Mouse (Mus musculus) bone marrow macrophage, adult 2 months (primary cell): ENCODE data around the gene Stra6l. TPM values are rescaled to one million over a fixed set of nuclear protein-coding genes. Genes with fewer than 3 reads are reported as not detected.

Experiments used
- H3K27ac ChIP-seq: 2 replicates; pipeline ENCODE4 v1.5.1; 2012; ENCODE audit warnings: low read depth, low read length; ENCODE audit not compliant: insufficient read depth
- H3K4me1 ChIP-seq: 2 replicates; pipeline ENCODE4 v1.6.1; 2012; ENCODE audit warnings: low read length; ENCODE audit not compliant: control insufficient read depth, insufficient read depth
- H3K4me3 ChIP-seq: 2 replicates; pipeline ENCODE4 v1.5.1; 2012; ENCODE audit warnings: mild to moderate bottlenecking, low read length, moderate library complexity; ENCODE audit not compliant: insufficient read depth
- CTCF ChIP-seq: IDR thresholded peaks from 2 replicates; pipeline ENCODE4 v1.5.1; 2012; ENCODE audit warnings: low read depth, mild to moderate bottlenecking, low read length, moderate library complexity
- POLR2A ChIP-seq: IDR thresholded peaks from 2 replicates; pipeline ENCODE4 v1.6.1; 2012; ENCODE audit warnings: mild to moderate bottlenecking, low read depth, low read length, borderline replicate concordance
- polyA plus RNA-seq: library from polyadenylated mRNA; stranded (reverse); fragments of >200 nt; gene quantifications from 2 replicates; pipeline ENCODE4 v1.2.4, GENCODE M21; 2012; ENCODE audit not compliant: missing spikeins, insufficient read depth, insufficient read length

The Stra6l gene
- polyA plus RNA-seq, 1 experiment = 0.82 TPM

DNA sequence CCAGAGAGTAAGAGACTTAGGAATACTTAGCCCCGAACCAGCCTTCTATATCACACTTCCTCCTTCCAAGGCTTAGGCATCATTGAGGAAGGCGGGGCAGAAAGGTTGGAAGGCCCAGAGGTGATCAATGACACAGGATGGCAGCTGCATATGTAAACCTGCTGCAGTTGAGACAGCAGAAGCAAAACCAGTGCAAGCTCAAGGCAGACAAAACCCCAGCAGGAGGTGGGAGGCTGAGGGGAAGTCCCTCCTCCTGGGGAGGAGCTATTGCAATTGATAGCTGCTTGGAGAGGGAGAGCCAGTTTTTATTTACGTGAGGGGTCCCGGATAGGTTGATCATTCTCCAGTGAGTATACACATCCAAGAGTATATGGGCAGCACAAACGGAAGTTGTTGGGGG, 15.0 kb upstream of the Stra6l start:
- TF ChIP-seq CTCF = no peak
- no peak for TF ChIP-seq POLR2A
- H3K4me3 ChIP-seq = no peak overlapping the region

DNA sequence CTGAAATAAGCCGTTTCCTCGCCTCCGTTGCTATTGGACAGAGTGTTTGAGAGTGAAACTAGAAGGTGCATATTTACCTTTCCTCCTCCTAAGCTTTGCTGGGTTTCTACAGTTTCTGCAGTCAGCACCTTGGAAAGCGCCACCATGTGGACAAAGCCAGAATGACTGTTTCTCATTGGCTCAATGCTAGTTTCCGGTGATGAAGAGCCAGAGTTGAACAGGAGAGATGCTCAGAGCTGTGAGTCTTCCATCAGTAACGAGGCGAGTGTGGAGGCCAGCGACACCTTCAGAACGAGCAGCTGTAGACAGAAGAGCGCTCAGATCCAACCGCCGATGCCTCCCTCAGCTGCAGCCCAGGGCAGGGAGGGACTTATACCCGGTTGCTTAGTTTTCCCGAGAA, 4.1 kb upstream of the Stra6l start:
- Histone ChIP-seq H3K4me1 (peaks cover 18% of the 10 kb centered on the region), H3K4me3 (no peak overlapping the region), H3K27ac (no peak overlapping the region)
- TF ChIP-seq POLR2A = no peak
- TF ChIP-seq CTCF = peak; percentile 31; the same call in 1 of the 2 replicates

More for the DNA sequence above, 15.0 kb upstream of the Stra6l start:
- Histone ChIP-seq H3K27ac (no peak overlapping the region), H3K4me1 (no peaks in the 10 kb centered on the region)

DNA sequence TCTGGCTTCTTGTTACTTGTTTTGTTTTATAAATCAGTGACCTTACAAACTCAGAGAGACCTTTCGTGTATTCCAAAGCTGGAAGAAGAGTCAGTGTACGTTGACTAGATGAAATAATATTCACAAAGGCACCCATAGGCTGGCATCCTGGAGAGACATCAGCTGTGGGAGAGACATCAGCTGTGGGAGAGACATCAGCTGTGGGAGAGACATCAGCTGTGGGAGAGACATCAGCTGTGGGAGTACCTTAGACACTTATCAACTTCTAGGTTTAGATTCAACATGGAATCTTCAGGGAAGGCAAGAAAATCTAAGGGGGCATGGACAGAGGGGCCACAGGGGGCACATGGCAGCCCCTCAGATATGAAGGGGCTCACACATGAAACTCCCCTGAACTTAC, 2.2 kb upstream of the Stra6l start:
- Histone ChIP-seq H3K27ac (no peak overlapping the region), H3K4me1 (peaks cover 35% of the 10 kb centered on the region), H3K4me3 (no peak overlapping the region)
- TF ChIP-seq CTCF (no peak), POLR2A (no peak)

DNA sequence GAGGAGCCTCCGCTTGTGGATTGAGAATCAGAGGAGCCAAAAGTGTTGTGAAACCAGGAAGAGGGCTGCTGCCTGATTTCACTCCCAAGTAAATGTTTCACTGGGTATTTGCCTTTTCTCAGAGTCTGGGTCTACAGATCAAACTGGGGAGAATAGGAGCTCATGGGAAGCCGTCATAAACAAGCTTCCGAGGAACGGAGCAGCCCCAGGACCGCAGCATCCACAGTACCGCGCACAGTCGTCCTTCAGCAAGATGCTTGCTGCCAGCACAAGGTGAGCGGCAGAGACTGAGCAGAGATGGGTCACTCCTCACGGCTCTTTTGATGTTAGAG, 327 bp downstream of the Stra6l start:
- Histone ChIP-seq H3K4me3 (no peak overlapping the region), H3K27ac (peak overlapping the region; percentile 78), H3K4me1 (peaks cover 51% of the 10 kb centered on the region)
- TF ChIP-seq POLR2A = no peak
- no peak for TF ChIP-seq CTCF

DNA sequence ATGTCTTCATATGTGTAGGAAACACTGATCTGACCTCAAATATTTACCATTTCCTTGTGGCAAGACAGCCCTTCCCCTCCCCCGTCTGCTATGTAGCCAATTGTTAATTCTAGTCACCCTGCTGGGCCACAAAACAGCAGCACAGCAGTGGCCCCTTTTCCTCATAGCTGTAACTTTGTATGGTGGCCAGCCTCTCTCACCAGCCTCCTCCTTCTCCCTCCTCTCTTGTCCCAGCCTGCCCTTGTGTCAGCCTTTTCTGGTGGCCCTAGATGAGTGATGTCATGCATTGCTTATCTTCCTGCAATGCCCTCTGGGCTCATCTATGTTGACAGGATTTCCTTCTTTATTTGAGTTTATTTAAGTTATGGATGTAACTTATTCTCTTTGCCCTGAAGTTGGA, 955 bp downstream of the Stra6l start:
- Histone ChIP-seq H3K27ac (peak overlapping the region; percentile 78), H3K4me3 (no peak overlapping the region), H3K4me1 (peaks cover 54% of the 10 kb centered on the region)
- no peak for TF ChIP-seq POLR2A
- TF ChIP-seq CTCF = no peak

DNA sequence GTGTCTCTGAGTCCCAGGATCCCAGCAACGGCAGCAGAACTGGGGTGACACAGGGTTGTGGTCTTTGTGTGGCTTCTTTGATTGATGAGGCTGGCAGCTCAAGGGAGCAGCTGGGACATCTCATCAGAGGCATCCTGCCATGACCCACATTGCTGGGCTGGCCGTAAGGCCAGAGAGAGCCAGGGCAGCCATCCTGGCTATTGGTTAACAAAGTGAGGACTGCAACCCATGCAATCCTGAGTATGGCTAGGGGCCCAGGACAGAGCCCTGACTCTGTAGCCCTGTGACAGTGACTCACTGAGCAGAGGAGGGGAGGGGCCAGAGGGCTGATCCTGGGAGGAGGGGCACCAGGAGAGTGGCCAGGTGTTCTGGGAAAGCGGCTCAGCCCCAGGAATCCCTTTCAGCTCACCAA, 3.2 kb downstream of the Stra6l start:
- H3K27ac ChIP-seq = peak overlapping the region; percentile 54

DNA sequence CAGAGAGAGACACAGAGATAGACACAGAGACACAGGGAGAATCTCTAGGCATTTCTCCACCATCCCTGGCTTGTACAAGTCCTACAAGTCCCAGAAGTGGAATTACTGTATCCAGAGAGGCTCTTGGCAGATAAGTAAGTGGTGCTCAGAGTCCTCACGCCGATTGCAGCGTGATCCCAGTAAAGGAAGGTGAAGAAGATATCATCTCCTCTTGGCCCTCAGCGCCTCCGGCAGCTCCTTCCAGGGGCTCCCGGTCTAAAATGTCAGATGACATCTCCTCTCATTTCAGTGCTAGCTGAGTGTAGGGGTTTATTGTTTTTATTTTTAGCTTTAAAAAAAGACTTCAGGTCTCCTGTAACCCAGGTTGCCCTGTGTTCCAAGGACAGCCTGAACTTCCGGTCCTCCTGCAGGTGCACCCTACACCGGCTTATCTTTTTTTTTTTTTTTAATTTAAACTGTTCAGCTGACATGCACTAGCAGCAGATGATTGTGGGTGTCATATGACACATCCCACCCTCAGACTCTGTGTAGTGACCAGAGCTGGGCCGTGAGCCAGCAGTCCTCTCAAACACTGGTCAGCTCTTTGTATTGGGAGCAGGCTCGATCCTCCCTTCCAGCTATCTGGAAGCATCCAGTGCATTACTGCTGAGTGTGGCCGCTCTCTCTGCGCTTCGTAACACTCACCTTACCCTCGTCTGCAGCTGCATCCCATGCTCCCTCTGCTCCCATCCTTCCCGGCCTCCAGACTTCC, 5.2 kb downstream of the Stra6l start:
- Histone ChIP-seq H3K4me1 (peaks cover 43% of the 10 kb centered on the region), H3K4me3 (no peak overlapping the region), H3K27ac (no peak overlapping the region)
- no peak for TF ChIP-seq POLR2A
- no peak for TF ChIP-seq CTCF

More for the DNA sequence above, 3.2 kb downstream of the Stra6l start:
- Histone ChIP-seq H3K4me1 (peaks cover 54% of the 10 kb centered on the region), H3K4me3 (no peak overlapping the region)
- no peak for TF ChIP-seq CTCF

DNA sequence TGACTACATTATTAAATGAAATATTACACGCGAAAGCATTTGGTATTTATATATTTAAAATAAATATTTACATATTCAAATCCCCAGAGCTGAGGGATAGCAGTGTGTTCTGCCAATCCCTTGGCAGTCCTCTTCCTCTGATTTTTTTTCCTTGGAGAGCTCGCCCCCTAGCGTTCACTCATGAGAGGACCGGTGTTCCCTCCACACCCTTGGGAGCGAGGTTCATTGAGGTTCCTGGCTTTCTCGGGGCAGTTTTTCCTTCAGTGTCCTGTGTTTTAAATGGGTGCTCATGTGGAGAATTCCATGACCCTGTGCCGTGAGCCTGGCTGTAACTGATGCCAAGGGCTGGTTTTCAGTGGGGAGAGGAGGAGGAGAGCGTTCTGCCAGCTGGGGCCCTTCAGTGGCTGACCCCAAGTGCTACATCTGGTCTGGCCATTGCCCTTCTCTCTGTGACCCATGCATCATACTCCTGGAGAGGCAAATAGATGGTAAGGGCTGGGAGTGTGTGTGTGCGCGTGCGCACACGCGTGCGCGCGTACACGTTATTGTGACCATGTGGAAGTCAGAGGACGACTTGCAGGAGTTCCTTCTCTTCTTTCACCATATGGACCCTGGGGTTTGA, 7.5 kb downstream of the Stra6l start:
- TF ChIP-seq CTCF (peak; percentile 75), POLR2A (no peak)
- Histone ChIP-seq H3K27ac (no peak overlapping the region), H3K4me1 (peaks cover 23% of the 10 kb centered on the region), H3K4me3 (no peak overlapping the region)

DNA sequence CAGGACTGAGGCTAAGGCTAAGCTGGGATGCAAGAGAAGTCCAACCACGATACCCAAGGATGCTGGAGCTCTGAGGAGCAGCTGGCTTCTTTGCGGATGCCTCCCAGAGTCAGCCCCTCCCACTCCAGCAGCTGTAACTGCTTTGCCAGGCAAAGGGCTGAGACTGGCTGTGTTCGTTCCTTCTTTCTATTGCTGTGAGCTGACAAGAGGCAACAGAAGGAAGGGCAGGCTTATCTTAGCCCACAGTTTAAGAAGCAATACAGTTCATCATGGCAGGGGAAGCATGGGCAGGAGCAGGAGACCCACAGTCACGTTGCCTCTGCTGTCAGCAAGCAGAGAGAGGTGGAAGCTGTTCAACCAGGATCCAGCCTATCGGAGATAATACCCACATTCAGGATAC, 12.7 kb downstream of the Stra6l start:
- no peak overlapping the region for H3K27ac ChIP-seq

DNA sequence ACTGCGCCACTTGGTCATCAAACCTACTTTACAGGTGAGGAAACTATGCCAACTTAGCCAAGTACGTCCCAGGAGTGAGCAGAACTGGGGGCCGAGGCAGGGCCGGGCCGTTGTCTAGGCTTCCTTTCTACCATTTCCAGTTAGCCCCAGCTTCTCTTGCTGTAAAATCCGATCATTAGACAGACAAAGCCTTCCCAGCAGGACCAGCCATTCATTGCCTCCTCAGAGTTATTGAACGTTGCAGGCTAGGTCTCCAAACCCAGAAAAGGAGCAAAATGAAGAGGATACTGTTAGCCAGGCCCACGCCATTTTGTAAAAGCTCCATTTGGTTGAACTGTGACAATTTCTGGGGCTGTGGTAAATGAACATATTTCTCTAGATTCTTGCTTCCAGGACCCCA, 19.0 kb downstream of the Stra6l start:
- H3K4me1 ChIP-seq = peaks cover 7% of the 10 kb centered on the region
- TF ChIP-seq POLR2A = no peak
- no peak for TF ChIP-seq CTCF
- H3K27ac ChIP-seq = no peak overlapping the region
- no peak overlapping the region for H3K4me3 ChIP-seq

More for the DNA sequence above, 12.7 kb downstream of the Stra6l start:
- H3K4me1 ChIP-seq = peaks cover 4% of the 10 kb centered on the region
- TF ChIP-seq POLR2A = no peak
- no peak for TF ChIP-seq CTCF
- no peak overlapping the region for H3K4me3 ChIP-seq
